Mouse (Mus musculus): ENCODE measurements at regions not wholly inside any gene's neighbourhood (a gene's known extent, or its start where the extent isn't known, plus 50 kb on each side); places are given as distances from the start of the nearest gene placed in this dataset.
"Not testable (repeated sequence)": the region's sequence is repeated elsewhere in the genome, so short reads cannot be mapped to it uniquely, and the experiment has no call there.

DNA sequence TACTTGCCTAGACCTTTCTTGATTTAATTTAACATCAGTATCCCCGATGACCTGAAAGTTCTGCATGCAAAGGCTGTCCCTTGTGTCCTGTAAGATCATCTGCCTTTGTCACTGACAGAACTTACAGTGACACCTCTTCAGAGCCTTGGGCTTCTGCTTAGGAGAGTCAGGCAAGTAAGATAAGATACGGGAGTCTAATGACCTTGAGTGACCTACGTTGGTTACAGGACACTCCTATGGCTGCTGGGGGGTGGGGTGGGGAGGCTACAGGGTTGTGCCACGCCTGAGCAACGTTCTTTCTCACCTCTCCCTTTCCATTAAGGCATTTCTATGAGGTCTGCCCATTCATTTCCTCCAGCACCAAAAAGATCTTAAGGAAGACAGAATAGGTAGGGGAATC, 69.1 kb upstream of the Gadl1 start:
- DNase-seq, result no peak

DNA sequence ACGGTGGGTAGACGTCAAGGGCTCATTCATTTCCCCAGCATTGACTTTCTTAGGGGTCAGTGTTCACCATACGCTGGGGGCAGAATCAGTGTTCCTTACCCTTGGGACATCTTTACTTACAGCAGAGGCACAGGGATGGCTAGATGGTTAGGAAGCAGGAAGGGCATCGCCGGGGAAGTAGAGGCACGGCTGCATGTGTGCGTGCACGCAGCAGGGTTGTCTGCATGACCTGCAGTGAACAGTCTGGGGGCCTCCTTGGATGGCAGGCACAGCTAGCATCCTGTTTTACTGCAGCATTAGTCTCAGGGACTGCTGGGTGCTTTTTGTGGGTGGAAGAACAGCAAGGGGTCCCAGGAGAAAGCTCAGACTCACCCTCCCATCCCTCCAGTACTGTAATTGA, 68.5 kb upstream of the Gadl1 start:
- DNase-seq, result no peak

DNA sequence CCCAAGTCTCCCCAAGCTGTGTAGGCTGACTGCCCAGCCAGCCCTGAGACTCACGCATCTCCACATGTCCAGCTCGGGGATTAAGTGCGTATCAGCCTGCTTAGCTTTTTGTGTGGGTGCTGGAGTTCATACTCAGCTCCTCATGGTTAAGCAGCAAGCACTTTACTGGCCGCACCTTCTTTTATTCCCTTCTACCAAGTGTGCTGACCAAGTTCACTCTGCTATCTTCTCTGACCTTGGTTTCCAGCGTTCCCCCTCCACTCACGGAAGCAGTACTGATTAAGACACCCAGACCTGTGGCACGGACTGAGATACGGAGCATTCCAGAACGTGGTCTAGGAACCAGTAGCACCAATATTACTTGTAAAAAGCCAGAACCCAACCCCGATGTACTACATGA, 67.6 kb upstream of the Gadl1 start:
- DNase-seq, result no peak

DNA sequence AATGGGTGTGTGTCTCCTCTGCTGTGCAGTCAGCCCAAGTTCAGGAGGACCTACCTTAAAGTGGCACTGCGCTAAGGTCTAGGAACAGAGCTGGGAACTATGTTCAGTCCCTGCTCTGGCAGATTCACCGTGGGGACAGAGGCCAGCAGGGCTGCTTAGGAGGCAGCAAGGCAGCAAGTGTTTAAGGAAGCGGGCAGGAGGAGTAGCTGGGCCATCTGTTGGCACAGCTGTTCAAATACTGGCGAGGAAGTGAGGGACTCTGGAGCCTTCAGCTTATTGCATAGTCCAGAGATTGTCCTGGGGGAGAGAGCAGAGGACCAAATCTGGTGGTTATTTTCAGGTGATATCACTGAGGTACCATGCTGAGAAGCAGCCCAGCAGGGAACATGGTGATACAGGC, 64.9 kb upstream of the Gadl1 start:
- DNase-seq, result no peak

DNA sequence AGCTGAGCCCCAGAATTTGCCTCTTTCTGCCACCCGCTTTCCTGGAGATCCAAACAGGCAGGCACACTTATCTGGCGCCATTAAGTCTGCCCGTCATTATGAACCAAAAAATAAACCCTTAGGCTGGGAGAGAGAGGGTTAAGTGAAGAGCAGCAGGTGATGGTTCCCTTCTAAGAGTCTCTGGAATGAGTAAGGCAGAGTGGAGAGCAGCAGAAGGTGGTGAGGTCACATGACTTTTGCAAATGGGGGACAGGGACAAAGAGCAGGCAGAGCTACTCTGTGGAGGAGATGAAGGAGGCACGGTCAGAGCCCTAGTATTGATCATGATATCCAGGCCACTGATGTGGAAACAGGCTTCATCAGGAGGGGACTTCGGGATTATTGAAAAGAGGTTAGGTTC, 64.2 kb upstream of the Gadl1 start:
- DNase-seq, result no peak

DNA sequence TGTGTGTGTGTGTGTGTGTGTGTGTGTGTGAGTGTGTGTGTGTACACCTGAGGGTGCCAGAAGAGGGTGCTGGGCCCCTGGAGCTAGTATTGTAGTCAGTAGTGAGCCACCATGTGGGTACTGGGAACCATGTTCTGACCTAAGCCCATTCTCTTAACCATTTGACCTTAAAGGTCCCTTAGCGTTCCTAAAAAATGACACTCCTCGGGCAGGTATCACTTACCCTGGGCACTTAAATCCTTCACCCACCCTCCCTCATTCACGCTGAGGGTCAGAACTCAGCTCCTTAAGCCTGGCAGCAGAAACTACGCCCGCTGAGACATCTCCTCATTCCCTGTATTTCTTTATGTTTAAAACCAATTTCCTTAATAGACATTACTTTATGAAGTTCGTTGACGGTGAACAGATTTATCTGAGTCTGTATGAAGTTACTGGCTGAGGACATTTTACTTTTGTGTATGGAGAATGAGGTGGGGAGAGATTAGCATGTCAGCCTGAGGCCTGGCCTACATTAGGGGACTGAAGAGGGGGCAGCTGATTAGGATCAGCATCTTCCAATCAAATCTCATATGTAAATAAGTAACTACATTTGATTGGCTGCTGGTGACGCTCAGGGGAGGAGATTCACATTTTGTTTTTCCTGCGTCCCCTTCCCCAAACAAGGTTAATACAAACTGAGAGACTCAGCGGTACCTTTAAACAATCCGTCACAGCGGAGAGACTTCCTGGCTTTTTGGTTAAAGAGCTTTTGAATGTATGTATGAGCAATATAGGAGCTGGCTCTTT, 61.8 kb upstream of the Gadl1 start:
- no peak for DNase-seq

DNA sequence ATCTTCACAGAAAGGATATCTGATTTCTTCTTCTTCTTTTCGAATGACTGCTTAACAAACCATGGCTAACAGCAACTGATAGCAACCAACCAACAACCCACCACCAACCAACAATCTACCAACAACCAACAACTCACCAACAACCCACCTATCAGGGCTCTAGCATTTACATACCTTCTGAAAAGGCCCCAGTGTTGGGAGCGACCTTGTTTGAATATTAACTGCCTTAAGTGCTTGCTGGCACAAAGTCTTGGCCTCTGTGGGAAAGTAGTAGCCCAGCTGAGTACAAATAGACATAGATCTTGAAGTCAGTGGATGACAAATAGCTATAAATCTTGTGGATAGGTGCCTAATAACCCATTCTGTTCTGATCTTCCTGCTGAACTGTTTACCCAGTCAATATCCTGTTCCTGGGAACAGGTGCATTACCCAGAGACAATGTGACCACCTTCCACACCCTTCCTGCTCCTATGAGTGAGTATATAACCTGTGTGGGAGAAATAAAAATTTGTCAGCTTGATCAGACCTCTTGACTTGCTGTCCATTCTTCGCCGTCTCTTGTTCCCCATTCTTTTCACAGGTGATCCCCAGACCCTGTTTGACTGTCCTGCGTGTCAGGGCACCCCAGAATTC, 55.9 kb upstream of the Gadl1 start:
- not testable (repeated sequence) for DNase-seq

DNA sequence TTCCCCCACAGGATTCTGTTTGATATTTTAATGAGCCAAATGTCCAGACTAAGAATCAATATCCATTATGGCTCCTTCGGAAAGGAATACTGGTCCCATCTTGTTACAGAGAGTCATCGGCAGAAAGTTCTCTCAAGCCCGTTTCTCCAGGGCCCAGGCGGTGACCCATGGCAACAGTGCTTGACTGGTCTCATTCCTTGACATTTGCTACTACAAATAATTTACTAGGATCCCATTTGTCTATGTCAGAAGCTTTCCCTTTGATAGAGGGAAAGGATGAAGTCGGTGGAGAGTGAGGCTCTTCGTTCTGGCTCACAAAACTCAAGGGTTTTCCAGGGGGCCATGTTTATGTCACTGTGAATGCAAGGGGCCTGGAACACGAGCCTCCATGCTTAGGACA, 52.0 kb upstream of the Gadl1 start:
- DNase-seq, result no peak

DNA sequence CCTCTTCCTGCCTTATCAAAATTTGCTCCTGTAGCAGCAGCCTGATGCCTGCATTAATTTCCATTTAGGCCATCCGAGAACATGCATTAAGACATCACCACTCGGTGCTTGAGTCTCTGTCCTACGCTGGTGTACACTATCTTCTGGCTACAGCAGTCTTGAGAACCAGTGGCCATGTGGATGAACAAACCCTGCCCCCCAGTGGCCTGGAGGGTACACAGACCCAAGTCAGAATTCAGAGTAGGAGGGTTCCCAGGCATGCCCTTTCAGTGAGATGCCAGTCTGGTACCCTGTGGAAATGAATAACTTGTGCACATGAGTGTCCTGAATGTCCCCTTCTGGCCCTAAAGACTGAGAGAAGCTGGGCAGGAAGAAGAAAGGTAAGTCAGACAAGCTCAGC, 50.4 kb upstream of the Gadl1 start:
- DNase-seq, result no peak

All from cerebellum, adult 8-10 months (tissue).